Mouse (Mus musculus) brain, embryonic 14.5 days (tissue): ENCODE results near the gene Gtf2ird1. TPM values are rescaled to one million over a fixed set of nuclear protein-coding genes. Genes with fewer than 3 reads are reported as not detected.

ENCODE experiments used
- DNase-seq: peaks from one replicate; pipeline ENCODE4 v3.0.0-alpha.2; 2011; ENCODE audit warnings: low read depth
- CTCF ChIP-seq: fragments of 200-500 bp; IDR thresholded peaks from 2 replicates; pipeline ENCODE4 v1.5.1; 2012; ENCODE audit warnings: inconsistent platforms, mild to moderate bottlenecking, moderate library complexity, borderline replicate concordance; ENCODE audit not compliant: insufficient read depth, insufficient read length; ENCODE audit errors: extremely low read depth
- POLR2A ChIP-seq: fragments of 200-500 bp; IDR thresholded peaks from 2 replicates; pipeline ENCODE4 v1.6.1; 2012; ENCODE audit warnings: mild to moderate bottlenecking, inconsistent platforms, borderline replicate concordance; ENCODE audit not compliant: poor library complexity, insufficient read depth, insufficient read length, severe bottlenecking; ENCODE audit errors: extremely low read depth
- polyA plus RNA-seq: library from polyadenylated mRNA; depleted of rRNA; stranded (reverse); fragments of >200 nt; gene quantifications from 2 replicates; pipeline ENCODE4 v1.2.3, GENCODE M21; 2012

Gene Gtf2ird1
- polyA plus RNA-seq, 1 experiment: 80.5 TPM

GRCm38 (mm10) chr5:134445895-134446294 lies 10.6 kb downstream of the Gtf2ird1 start:
- TF ChIP-seq POLR2A (no peak), CTCF (no peak)
- peak; percentile 40 for DNase-seq

- TF ChIP-seq POLR2A (no peak), CTCF (no peak)
- no peak for DNase-seq
These were observed 11.2 kb downstream of the Gtf2ird1 start for GRCm38 (mm10) chr5:134445208-134445831.

GRCm38 (mm10) chr5:134444473-134444872 lies 12.0 kb downstream of the Gtf2ird1 start:
- DNase-seq: no peak
- TF ChIP-seq CTCF: no peak
- no peak for TF ChIP-seq POLR2A

- TF ChIP-seq POLR2A (no peak), CTCF (no peak)
- DNase-seq: no peak
These were observed 14.4 kb downstream of the Gtf2ird1 start for GRCm38 (mm10) chr5:134442066-134442465.

- no peak for DNase-seq
- no peak for TF ChIP-seq CTCF
- TF ChIP-seq POLR2A: no peak
These were observed 15.4 kb downstream of the Gtf2ird1 start for GRCm38 (mm10) chr5:134441105-134441504.

- TF ChIP-seq POLR2A (no peak), CTCF (no peak)
- peak; percentile 43 for DNase-seq
These were observed 16.4 kb downstream of the Gtf2ird1 start for GRCm38 (mm10) chr5:134440098-134440497.

- no peak for TF ChIP-seq CTCF
- no peak for TF ChIP-seq POLR2A
- no peak for DNase-seq
These were observed 17.0 kb downstream of the Gtf2ird1 start for GRCm38 (mm10) chr5:134439481-134439880.

GRCm38 (mm10) chr5:134438676-134439425 lies 17.7 kb downstream of the Gtf2ird1 start:
- DNase-seq: no peak
- TF ChIP-seq POLR2A: no peak
- no peak for TF ChIP-seq CTCF

GRCm38 (mm10) chr5:134437459-134437827 lies 19.1 kb downstream of the Gtf2ird1 start:
- DNase-seq: peak; percentile 50
- TF ChIP-seq CTCF: no peak
- no peak for TF ChIP-seq POLR2A

- DNase-seq: no peak
- no peak for TF ChIP-seq POLR2A
- no peak for TF ChIP-seq CTCF
These were observed 19.6 kb downstream of the Gtf2ird1 start for GRCm38 (mm10) chr5:134436782-134437458.

GRCm38 (mm10) chr5:134435836-134436331 lies 20.6 kb downstream of the Gtf2ird1 start:
- TF ChIP-seq CTCF (no peak), POLR2A (no peak)
- DNase-seq: peak; percentile 85

- TF ChIP-seq POLR2A (no peak), CTCF (no peak)
- DNase-seq: no peak
These were observed 23.4 kb downstream of the Gtf2ird1 start for GRCm38 (mm10) chr5:134433137-134433536.
